Mouse (Mus musculus) cerebellum, adult 18-20 months (tissue): ENCODE measurements around the gene Atp4b.

Source experiments
- DNase-seq, 2 experiments: peaks; one replicate each; pipeline ENCODE4 v3.0.0; 2021

Gene Atp4b

GRCm38 (mm10) chr8:13396725-13397124, at the start of gene Atp4b:
Atp4b (minus strand) TSS chr8:13396825.
- DNase-seq = no peak

GRCm38 (mm10) chr8:13442152-13442551, 45.5 kb upstream of the Atp4b start:
- DNase-seq = no peak

GRCm38 (mm10) chr8:13437531-13437930, 40.9 kb upstream of the Atp4b start:
- DNase-seq = no peak

GRCm38 (mm10) chr8:13436052-13436451, 39.4 kb upstream of the Atp4b start:
- no peak for DNase-seq

- DNase-seq = no peak
Measured at GRCm38 (mm10) chr8:13434889-13435288, 38.3 kb upstream of the Atp4b start, which contains the start of gene Tmem255b. Tmem255b (plus strand) TSS chr8:13435189.

- DNase-seq = no peak
Measured at GRCm38 (mm10) chr8:13433130-13433529, 36.5 kb upstream of the Atp4b start.

GRCm38 (mm10) chr8:13430866-13431265, 34.2 kb upstream of the Atp4b start:
- DNase-seq = no peak

- no peak for DNase-seq
Measured at GRCm38 (mm10) chr8:13430412-13430811, 33.8 kb upstream of the Atp4b start.

- no peak for DNase-seq
Measured at GRCm38 (mm10) chr8:13428156-13428555, 31.5 kb upstream of the Atp4b start.

- DNase-seq = no peak
Measured at GRCm38 (mm10) chr8:13427351-13427750, 30.7 kb upstream of the Atp4b start.

- no peak for DNase-seq
Measured at GRCm38 (mm10) chr8:13420970-13421369, 24.3 kb upstream of the Atp4b start.

GRCm38 (mm10) chr8:13419111-13419639, 22.6 kb upstream of the Atp4b start:
- DNase-seq = no peak

GRCm38 (mm10) chr8:13415879-13416278, 19.3 kb upstream of the Atp4b start:
- DNase-seq = no peak

- DNase-seq = peak in 1 of 2 experiments; percentile 11
Measured at GRCm38 (mm10) chr8:13413823-13414390, 17.3 kb upstream of the Atp4b start.

- DNase-seq = peak; percentile 61 to 68
Measured at GRCm38 (mm10) chr8:13412891-13413558, 16.4 kb upstream of the Atp4b start.

- peak; percentile 58 to 68 for DNase-seq
Measured at GRCm38 (mm10) chr8:13411597-13411996, 15.0 kb upstream of the Atp4b start.

- DNase-seq = no peak
Measured at GRCm38 (mm10) chr8:13406011-13406410, 9.4 kb upstream of the Atp4b start.

- no peak for DNase-seq
Measured at GRCm38 (mm10) chr8:13404666-13405131, 8.1 kb upstream of the Atp4b start, which contains the start of gene Grk1. Grk1 (plus strand) TSS chr8:13405081.

- no peak for DNase-seq
Measured at GRCm38 (mm10) chr8:13403517-13403916, 6.9 kb upstream of the Atp4b start.

GRCm38 (mm10) chr8:13393869-13394268, 2.8 kb downstream of the Atp4b start:
- DNase-seq = no peak

- DNase-seq = no peak
Measured at GRCm38 (mm10) chr8:13388744-13389143, 7.9 kb downstream of the Atp4b start.

- DNase-seq = no peak
Measured at GRCm38 (mm10) chr8:13387728-13388127, 8.9 kb downstream of the Atp4b start.

GRCm38 (mm10) chr8:13386366-13386765, 10.3 kb downstream of the Atp4b start:
- no peak for DNase-seq

- DNase-seq = no peak
Measured at GRCm38 (mm10) chr8:13382999-13383398, 13.6 kb downstream of the Atp4b start.
